9 mouse cellular contexts compared by ENCODE assay signal in genomic region chr9:41084191-41084901, GRCm38 (mm10).
DNase-seq lines count a peak whose midpoint lies in the region; ATAC-seq and TF ChIP-seq lines count a peak whose summit lies in the region.
"Had no signal": no experiment of that assay in that cellular context is flagged by ENCODE, and none has a peak within 500 bp of the region (broad histone marks: within the 10 kb centered on the region; RNA-seq: fewer than 3 reads in every experiment).

No protein-coding gene starts in this region.

- H3K9ac ChIP-seq in forebrain, postnatal 0 days: no peak overlapping the region
- no peak overlapping the region for H3K9ac ChIP-seq in forebrain, embryonic 11.5 days (ENCODE audit: low read length)
- H3K9ac ChIP-seq in heart, embryonic 15.5 days: 0 out of 2 replicates have a peak overlapping the region, but pooled peaks have one; percentile 14
- no peak overlapping the region for H3K9ac ChIP-seq in stomach, embryonic 14.5 days (replicated peaks; ENCODE audit: low read depth, low read length)

- 49% methylated on average over 11 of the region's 11 CpGs for WGBS in forebrain, postnatal 0 days
- WGBS in forebrain, embryonic 11.5 days: 65% methylated on average over 11 of the region's 11 CpGs
- 19% methylated on average over 11 of the region's 11 CpGs for WGBS in heart, embryonic 15.5 days
- 21% methylated on average over 11 of the region's 11 CpGs for WGBS in stomach, embryonic 14.5 days

- H3K9me3 ChIP-seq in forebrain, postnatal 0 days (ENCODE audit: low read length): no peaks in the 10 kb centered on the region
- no peaks in the 10 kb centered on the region for H3K9me3 ChIP-seq in forebrain, embryonic 11.5 days (ENCODE audit: control insufficient read depth, low read length)
- H3K9me3 ChIP-seq in heart, embryonic 15.5 days (replicated peaks): no peaks in the 10 kb centered on the region
- no peaks in the 10 kb centered on the region for H3K9me3 ChIP-seq in stomach, embryonic 14.5 days (ENCODE audit: control insufficient read depth, low read depth, low read length)
- H3K9me3 ChIP-seq: G1E had no signal

- H3K36me3 ChIP-seq in forebrain, postnatal 0 days (ENCODE audit: insufficient read depth): no peaks in the 10 kb centered on the region
- H3K36me3 ChIP-seq in forebrain, embryonic 11.5 days (ENCODE audit: control insufficient read depth, insufficient read depth, low read length): no peaks in the 10 kb centered on the region
- H3K36me3 ChIP-seq in heart, embryonic 15.5 days: no peaks in the 10 kb centered on the region
- H3K36me3 ChIP-seq in stomach, embryonic 14.5 days (ENCODE audit: control insufficient read depth, insufficient read depth, low read length): no peaks in the 10 kb centered on the region

- H3K4me2 ChIP-seq in forebrain, postnatal 0 days (ENCODE audit: low read depth): no peak overlapping the region
- H3K4me2 ChIP-seq in forebrain, embryonic 11.5 days (ENCODE audit: low read depth, low read length, severe bottlenecking): no peak overlapping the region
- peak overlapping the region; percentile 16; the same call in 1 of the 2 replicates for H3K4me2 ChIP-seq in heart, embryonic 15.5 days
- H3K4me2 ChIP-seq in stomach, embryonic 14.5 days (replicated peaks; ENCODE audit: low read depth, low read length): no peak overlapping the region; the same call in 1 of the 2 replicates

- TF ChIP-seq CTCF in forebrain, postnatal 0 days (IDR thresholded peaks at IDR 0.05; ENCODE audit: low read depth): no peak

- no peaks in the 10 kb centered on the region for H3K27me3 ChIP-seq in forebrain, postnatal 0 days (ENCODE audit: insufficient read depth, low read length)
- no peaks in the 10 kb centered on the region for H3K27me3 ChIP-seq in forebrain, embryonic 11.5 days (ENCODE audit: control insufficient read depth, insufficient read depth, low read length)
- H3K27me3 ChIP-seq in heart, embryonic 15.5 days: no peaks in the 10 kb centered on the region
- H3K27me3 ChIP-seq in stomach, embryonic 14.5 days (ENCODE audit: control insufficient read depth, insufficient read depth, low read length): no peaks in the 10 kb centered on the region

- H3K27ac ChIP-seq in forebrain, postnatal 0 days (ENCODE audit: low read depth, low read length): no peak overlapping the region
- H3K27ac ChIP-seq in forebrain, embryonic 11.5 days (ENCODE audit: low read depth, low read length): no peak overlapping the region
- H3K27ac ChIP-seq in heart, embryonic 15.5 days: peak overlapping the region; percentile 61
- H3K27ac ChIP-seq in stomach, embryonic 14.5 days (ENCODE audit: low read length): peak overlapping the region; percentile 52; the same call in 1 of the 2 replicates

- ATAC-seq in forebrain, postnatal 0 days: peak; percentile 56
- no peak for ATAC-seq in forebrain, embryonic 11.5 days (replicated peaks; ENCODE audit: low FRiP score)
- peak; percentile 69 for ATAC-seq in activated CD4-positive, CD25-positive, alpha-beta regulatory T cell, adult 4 months
- peak; percentile 74 for ATAC-seq in heart, embryonic 15.5 days (replicated peaks; ENCODE audit: insufficient number of reproducible peaks, insufficient read depth, low FRiP score, low read depth)
- peak; percentile 86; the same call in 1 of the 2 replicates for ATAC-seq in stomach, embryonic 14.5 days (ENCODE audit: insufficient number of reproducible peaks, insufficient read depth, low FRiP score, low read depth)

- no peak for DNase-seq in forebrain, postnatal 0 days
- no peak for DNase-seq in forebrain, embryonic 11.5 days (ENCODE audit: low spot score)
- DNase-seq in kidney, postnatal 4 days: peak; percentile 46 to 63
- no peak for DNase-seq in ovary, postnatal 10 days (ENCODE audit: low spot score)
- no peak for DNase-seq in spleen, adult 18-20 months

- no peak overlapping the region for H3K4me3 ChIP-seq in forebrain, postnatal 0 days (ENCODE audit: low read depth, low read length)
- H3K4me3 ChIP-seq in forebrain, embryonic 11.5 days (ENCODE audit: low read depth, low read length): no peak overlapping the region
- H3K4me3 ChIP-seq in heart, embryonic 15.5 days: no peak overlapping the region
- no peak overlapping the region for H3K4me3 ChIP-seq in stomach, embryonic 14.5 days (ENCODE audit: low read depth, low read length)

- no peaks in the 10 kb centered on the region for H3K4me1 ChIP-seq in forebrain, postnatal 0 days (ENCODE audit: insufficient read depth)
- H3K4me1 ChIP-seq in forebrain, embryonic 11.5 days (replicated peaks; ENCODE audit: control insufficient read depth, insufficient read depth, low read length): no peaks in the 10 kb centered on the region
- peaks cover 43% of the 10 kb centered on the region for H3K4me1 ChIP-seq in heart, embryonic 15.5 days (replicated peaks)
- H3K4me1 ChIP-seq in stomach, embryonic 14.5 days (ENCODE audit: control insufficient read depth, insufficient read depth, low read length): peaks cover 13% of the 10 kb centered on the region

Comparison
In these comparisons a context has a peak if more than half of its experiments do, and no peak if none do; other contexts are left out.
1. DNase-seq: peak in kidney, postnatal 4 days (2 of 2); none in forebrain, postnatal 0 days (single experiment), forebrain, embryonic 11.5 days (single experiment), ovary, postnatal 10 days (single experiment) and spleen, adult 18-20 months (0 of 2).
2. H3K27ac ChIP-seq: peak in heart, embryonic 15.5 days (single experiment) and stomach, embryonic 14.5 days (single experiment); none in forebrain, postnatal 0 days (single experiment) and forebrain, embryonic 11.5 days (single experiment).